Mouse (Mus musculus) monocyte, adult 2 months (primary cell): Measurements from ENCODE around the gene Olfr376.

Source experiments
- DNase-seq, 2 experiments: peaks; one replicate each; pipeline ENCODE4 v3.0.0; 2022; ENCODE audit warnings: low spot score in 2 of 2, low read depth in 1 of 2

Olfr376 gene

DNA sequence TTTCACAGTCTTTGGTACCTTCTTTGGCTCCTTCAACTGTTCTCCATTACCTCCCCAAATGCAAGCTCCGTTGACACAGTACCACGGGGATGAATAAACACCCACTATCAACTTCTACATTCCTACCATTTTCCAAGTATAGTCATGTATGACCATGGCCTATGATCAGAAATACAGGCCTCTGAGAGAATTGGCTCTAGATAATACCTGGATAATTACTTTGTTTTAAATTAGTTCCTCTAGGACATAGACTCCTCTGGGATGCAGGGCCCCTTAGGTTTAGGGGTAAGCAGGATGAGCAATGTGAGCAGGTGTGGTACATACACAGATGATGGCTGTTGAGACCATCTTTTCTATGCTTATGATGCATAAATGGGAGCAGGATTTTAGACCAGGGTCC, at the start of gene Olfr376:
TSS of gene Olfr376 (plus strand) at position 301 of the 400 bp plus-strand sequence.
- DNase-seq, result no peak

- no peak for DNase-seq
Observed at GRCm38 (mm10) chr11:73323906-73324830, 46.9 kb upstream of the Olfr376 start.

- DNase-seq, result no peak
Observed at GRCm38 (mm10) chr11:73326485-73326886, 44.6 kb upstream of the Olfr376 start.

- no peak for DNase-seq
Observed at GRCm38 (mm10) chr11:73327361-73327760, 43.7 kb upstream of the Olfr376 start.

- DNase-seq, result no peak
Observed at GRCm38 (mm10) chr11:73329442-73329841, 41.6 kb upstream of the Olfr376 start, which contains the start of the genes Aspa, Gm49340 and Spata22. Gene Aspa, minus strand, starts transcription at chr11:73329596. Gene Gm49340, plus strand, starts transcription at chr11:73329741. Gene Spata22, plus strand, starts transcription at chr11:73329741.

GRCm38 (mm10) chr11:73333357-73333756, 37.7 kb upstream of the Olfr376 start:
- DNase-seq, result no peak

GRCm38 (mm10) chr11:73336919-73337318, 34.1 kb upstream of the Olfr376 start:
- no peak for DNase-seq

GRCm38 (mm10) chr11:73350483-73350882, 20.6 kb upstream of the Olfr376 start, which contains the start of gene Olfr20:
Gene Olfr20, plus strand, starts transcription at chr11:73350783.
- no peak for DNase-seq

GRCm38 (mm10) chr11:73395374-73395773, 24.3 kb downstream of the Olfr376 start:
- no peak for DNase-seq

DNA sequence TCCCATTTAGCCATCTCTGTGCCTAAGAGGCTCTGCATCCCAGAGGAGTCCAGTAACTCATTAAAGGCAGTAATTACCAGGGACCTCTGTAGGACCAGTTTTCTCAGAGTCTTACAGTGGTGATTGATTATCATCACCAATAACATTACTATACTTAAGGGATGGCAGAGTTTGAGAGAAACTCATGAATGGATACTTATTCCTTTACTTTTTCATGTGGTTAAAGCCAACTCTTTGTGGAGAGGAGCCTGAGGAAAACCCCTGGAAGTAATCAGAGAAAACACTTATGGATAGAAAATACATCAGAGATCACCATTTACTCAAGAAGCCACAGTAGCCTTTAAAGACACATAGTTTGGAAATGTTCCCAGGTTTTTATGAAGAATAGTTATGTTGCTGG, 28.5 kb downstream of the Olfr376 start, which contains the start of gene Olfr1:
TSS of gene Olfr1 (minus strand) at position 101 of the 400 bp plus-strand sequence.
- no peak for DNase-seq
